15 mouse cellular contexts compared by ENCODE assay signal in the genomic region with DNA sequence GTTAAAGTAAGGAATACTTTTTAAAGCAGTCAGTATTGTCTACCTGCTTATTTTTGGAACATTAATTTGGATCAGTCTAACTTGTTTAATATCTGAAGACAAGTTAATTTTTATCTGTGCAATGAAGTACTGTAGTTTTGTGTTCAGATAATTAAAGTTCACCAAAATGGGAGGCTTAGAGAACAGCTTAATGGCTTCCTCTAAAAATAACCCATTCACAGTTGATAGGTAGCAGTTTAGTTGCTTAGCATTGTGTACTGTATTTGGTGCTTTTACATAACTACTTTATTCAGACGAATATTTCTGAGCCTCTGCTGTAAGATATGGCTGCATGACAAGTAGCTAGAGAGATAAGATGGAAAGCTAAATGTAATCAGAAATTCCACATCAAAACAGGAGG.
"Had no signal": no experiment of that assay in that cellular context is flagged by ENCODE, and none has a peak within 500 bp of the region (broad histone marks: within the 10 kb centered on the region; RNA-seq: fewer than 3 reads in every experiment).

No protein-coding gene starts in this region.

- H3K9me3 ChIP-seq: neural tube, embryonic 13.5 days; neural tube, embryonic 15.5 days; stomach, embryonic 15.5 days had no signal

- H3K4me2 ChIP-seq: neural tube, embryonic 13.5 days; neural tube, embryonic 15.5 days; stomach, embryonic 15.5 days had no signal

- DNase-seq: retina, postnatal 1 day; right cerebral cortex, adult 18-20 months; right cerebral cortex, postnatal 14 days; right cerebral cortex, postnatal 25 days; right cerebral cortex, postnatal 4 days; spleen, adult 18-20 months; thymus, adult 18-20 months; thymus, adult 2 months; thymus, postnatal 14 days; thymus, postnatal 25 days; thymus, postnatal 36 days had no signal

- H3K36me3 ChIP-seq: neural tube, embryonic 13.5 days; neural tube, embryonic 15.5 days; stomach, embryonic 15.5 days had no signal

- H3K27me3 ChIP-seq: neural tube, embryonic 13.5 days; neural tube, embryonic 15.5 days; stomach, embryonic 15.5 days had no signal

- H3K4me3 ChIP-seq: neural tube, embryonic 13.5 days; neural tube, embryonic 15.5 days; stomach, embryonic 15.5 days had no signal

- H3K4me1 ChIP-seq: stomach, embryonic 15.5 days had no signal

- H3K27ac ChIP-seq: neural tube, embryonic 13.5 days; neural tube, embryonic 15.5 days; stomach, embryonic 15.5 days; stomach, postnatal 0 days had no signal

- H3K9ac ChIP-seq: neural tube, embryonic 13.5 days; neural tube, embryonic 15.5 days; stomach, embryonic 15.5 days had no signal
